Mouse (Mus musculus): ENCODE results near the gene Nfib.
A peak's percentile ranks its signal among the peaks of the same experiment; 100 is the strongest.

Gene Nfib

GRCm38 (mm10) chr4:82500578-82501098 lies 204.9 kb downstream of the Nfib start:
- DNase-seq (ENCODE audit: low read depth, low spot score) = no peak

DNA sequence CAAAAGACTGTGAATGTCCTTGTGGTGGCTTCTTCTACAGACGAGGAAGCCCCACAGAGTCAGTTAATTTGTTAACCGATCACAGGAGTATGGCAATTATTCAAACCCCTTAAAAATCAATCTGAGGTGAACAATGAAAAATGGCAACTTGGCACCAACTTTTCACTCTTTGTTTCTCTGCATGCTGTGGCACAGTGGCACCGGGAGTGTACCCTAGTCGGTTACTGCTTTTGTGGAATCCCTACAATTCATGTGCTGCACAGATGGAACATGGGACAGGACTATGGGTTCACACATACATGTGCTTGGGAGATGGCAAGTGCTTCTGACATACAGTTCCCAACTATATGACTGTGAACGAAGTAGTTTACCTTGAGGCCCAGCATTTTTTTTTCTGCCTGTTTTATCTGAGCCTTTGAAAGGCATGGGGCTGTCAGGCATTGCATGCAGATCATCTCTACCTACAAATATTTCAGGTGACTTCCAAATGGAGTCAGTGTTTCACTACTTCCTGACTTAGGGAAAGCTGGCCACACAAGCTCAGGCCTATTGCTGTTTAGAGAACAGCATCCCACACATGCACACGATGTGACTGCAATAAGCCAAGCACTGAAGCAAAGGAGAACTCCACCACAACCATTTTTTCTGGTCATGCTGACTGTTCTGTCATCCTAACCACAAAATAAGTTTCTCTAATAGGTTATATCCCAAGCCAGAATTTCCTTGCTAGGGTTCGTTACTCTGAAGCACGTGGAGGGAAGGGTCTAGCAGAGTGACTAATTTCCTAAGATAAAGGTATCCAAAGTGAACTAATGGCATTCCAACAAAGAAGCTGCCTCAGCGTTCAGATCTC lies 205.6 kb downstream of the Nfib start:
- no peak for DNase-seq (ENCODE audit: low read depth, low spot score)

DNA sequence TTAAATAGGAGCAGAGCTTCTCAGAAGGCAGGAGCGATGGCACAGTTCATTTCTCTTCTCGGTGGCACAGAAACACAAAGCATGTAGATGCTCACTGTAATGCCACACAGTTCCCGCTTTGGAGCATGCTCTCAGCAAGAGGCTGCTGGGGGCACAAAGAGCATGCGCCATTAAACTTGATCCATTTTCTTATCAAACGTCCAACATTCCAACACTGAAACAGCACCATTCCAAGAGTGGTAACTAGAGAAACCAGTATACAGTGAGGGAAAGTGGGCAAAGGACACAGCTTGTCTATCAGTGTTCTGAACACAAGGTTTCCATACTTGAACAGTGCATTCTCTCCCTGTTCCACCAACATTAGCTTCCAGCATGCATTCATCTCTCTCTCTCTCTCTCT lies 206.3 kb downstream of the Nfib start:
- DNase-seq (ENCODE audit: low read depth, low spot score) = no peak

DNA sequence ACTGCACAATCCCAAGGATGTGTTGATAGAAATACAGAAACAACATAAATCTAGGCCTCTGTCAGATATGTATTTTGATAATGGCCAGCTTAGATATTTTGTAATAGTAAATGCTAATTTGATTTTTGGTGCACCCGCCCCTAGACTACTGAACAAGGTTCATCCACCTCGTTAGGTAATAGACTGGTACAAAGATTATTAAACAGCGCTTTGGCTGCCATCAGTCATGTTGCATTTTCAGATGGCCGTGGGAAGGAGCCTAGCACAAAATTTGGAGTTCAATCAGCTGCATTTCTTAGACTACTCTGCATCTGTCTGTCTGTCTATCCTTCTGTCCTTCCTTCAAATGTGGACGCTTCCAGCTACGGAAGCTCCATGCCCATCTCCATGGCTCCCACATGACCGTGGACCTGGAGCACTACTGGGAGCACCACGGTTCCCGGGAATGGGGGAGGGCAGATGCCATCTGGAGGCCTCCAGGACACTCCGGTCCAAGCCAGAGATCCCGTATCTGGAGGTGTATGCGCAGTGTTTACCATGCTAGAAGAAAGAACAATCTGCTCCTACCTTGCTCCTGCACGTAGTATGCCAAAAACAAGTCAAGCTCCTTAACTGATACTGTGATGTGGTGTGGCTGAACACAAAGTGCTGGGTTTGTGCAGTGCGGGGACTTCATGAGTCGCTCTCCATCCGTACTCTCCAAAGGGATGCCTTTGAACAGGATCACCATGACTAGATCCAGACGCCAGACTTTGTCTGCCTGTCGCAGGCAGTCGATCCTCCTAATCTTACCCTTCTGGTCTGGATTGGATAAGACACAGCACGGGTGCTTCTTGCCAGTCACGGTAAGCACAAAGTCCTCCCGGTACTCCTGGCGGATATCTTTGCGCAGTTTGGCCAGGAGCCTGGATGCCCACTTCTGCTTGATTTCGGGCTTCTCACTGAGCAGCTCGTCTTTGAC lies 207.6 kb downstream of the Nfib start:
- no peak for DNase-seq (ENCODE audit: low read depth, low spot score)

- DNase-seq (ENCODE audit: low read depth, low spot score) = no peak
These were observed 208.4 kb downstream of the Nfib start for GRCm38 (mm10) chr4:82497141-82497566.

DNA sequence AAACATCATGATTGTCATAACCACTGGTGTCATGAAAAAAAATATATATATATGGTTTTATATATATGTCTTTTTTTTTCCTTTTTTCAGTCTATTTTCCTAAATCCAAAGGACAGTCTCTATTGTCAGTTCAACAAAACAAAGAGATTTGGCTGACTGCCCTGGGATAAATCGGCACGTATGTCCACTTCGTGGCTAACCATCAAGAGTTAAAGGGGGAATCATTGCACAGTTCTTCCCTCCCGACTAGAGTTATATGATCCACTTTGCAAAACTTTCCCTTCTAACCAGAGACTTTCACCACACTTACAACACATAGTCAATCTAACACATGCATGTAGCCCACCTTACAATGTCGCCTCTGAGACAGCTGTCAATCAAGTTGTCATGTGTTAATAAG lies 209.2 kb downstream of the Nfib start:
- no peak for DNase-seq (ENCODE audit: low read depth, low spot score)

- no peak for DNase-seq (ENCODE audit: low read depth, low spot score)
These were observed 209.9 kb downstream of the Nfib start for GRCm38 (mm10) chr4:82495605-82496004.

DNA sequence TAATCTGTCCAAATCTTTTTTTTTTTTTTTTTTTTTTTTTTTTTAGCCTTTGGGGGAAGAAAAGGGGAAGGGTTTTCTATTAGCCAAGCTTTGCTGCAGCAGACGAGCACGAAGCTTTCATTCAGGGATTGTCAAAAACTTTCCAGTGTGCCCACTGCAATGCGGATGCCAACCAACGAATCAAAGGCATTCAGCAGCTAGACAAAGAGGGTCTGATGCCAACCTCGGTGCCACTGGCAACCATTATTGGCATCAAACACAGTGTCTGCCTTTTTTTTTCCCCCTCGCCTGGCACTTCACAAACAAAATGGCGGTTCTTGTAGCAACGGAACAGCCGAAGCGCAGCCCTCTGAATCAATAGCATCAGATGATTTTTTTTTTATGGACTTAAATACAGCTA lies 210.7 kb downstream of the Nfib start:
- no peak for DNase-seq (ENCODE audit: low read depth, low spot score)

GRCm38 (mm10) chr4:82494424-82494823 lies 211.1 kb downstream of the Nfib start:
- no peak for DNase-seq (ENCODE audit: low read depth, low spot score)

- no peak for DNase-seq (ENCODE audit: low read depth, low spot score)
These were observed 211.7 kb downstream of the Nfib start for GRCm38 (mm10) chr4:82493865-82494264.

- DNase-seq (ENCODE audit: low read depth, low spot score) = no peak
These were observed 212.2 kb downstream of the Nfib start for GRCm38 (mm10) chr4:82493363-82493762.

- no peak for DNase-seq (ENCODE audit: low read depth, low spot score)
These were observed 212.8 kb downstream of the Nfib start for GRCm38 (mm10) chr4:82492737-82493136.

DNA sequence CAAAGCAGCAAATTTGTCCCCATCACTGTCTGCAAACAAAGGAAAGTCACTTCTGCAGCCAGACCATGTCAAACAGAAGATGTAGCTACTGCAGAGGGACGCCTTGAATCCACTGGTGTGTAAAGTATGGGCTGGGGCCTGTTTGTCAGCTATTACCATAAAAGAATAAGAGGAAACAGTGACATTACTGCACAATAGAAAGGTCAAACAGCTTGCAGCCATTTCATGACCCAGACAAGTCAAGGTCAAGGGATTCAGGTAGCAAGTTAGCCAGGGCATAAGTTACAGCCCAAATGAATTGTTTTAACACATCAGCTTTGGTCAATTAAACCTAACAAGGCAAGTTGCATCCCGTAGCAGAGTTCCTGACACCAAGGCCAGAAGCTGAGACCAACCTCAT lies 215.6 kb downstream of the Nfib start:
- no peak for DNase-seq (ENCODE audit: low read depth, low spot score)

GRCm38 (mm10) chr4:82485910-82486309 lies 219.6 kb downstream of the Nfib start:
- no peak for DNase-seq (ENCODE audit: low read depth, low spot score)

- DNase-seq (ENCODE audit: low read depth, low spot score) = peak; percentile 40
These were observed 221.7 kb downstream of the Nfib start for GRCm38 (mm10) chr4:82483871-82484270.

DNA sequence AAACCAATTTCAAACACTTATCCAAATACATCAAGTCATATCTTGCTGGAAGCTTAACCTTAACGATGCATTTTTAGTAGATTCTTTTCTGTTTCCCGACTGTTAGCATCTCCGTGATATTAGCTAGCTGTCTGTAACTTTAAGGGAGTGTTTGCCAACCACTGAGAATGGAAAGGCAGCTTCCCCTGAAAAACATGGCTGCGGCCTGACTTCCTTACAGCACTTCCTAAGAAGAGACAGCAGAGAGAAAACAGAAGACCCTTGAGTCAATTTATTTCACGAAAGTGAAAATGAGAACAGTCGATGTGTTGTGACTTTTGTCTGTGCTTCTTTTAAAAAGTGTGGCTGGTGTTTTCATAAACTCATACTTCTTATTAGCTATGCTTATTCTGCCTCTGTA lies 222.3 kb downstream of the Nfib start:
- DNase-seq (ENCODE audit: low read depth, low spot score) = peak; percentile 32

- DNase-seq (ENCODE audit: low read depth, low spot score) = no peak
These were observed 224.9 kb downstream of the Nfib start for GRCm38 (mm10) chr4:82480635-82481034.

DNA sequence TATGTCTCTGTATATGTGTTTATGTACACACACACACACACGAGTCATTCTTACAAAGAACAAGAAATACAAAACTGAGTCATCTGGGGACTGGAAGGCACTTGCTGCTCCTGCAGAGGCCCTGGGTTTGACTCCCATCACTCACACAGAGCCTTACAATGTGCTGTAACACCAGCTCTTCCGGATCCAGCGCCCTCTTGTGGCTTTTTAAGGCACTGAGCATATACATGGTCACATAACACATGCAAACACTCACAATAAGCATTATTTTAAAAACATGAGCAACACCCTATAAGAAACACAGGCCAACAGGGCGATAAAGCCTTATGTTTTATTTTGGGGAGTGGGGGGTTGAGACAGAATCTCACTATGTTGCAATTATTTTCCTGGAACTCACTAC lies 226.2 kb downstream of the Nfib start:
- peak; percentile 34 for DNase-seq (ENCODE audit: low read depth, low spot score)

DNA sequence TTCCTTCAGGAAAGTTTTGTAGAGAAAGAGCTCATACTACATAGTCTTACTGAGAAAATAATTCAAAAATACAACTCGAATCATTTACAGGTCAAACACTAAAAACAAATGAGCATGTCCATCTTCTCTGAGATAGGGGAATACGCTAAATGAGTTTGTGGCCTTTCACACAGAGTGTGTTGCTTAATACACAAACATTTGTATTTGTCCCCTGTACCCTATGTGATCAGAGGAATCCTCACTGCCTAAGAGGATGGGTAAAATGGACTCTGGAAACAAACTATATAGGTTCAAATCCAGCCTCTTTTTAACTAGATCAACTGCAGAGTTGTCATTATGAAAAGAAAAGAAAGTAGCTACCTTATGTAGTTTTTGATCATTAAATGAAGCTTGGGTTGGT lies 227.8 kb downstream of the Nfib start:
- no peak for DNase-seq (ENCODE audit: low read depth, low spot score)

DNA sequence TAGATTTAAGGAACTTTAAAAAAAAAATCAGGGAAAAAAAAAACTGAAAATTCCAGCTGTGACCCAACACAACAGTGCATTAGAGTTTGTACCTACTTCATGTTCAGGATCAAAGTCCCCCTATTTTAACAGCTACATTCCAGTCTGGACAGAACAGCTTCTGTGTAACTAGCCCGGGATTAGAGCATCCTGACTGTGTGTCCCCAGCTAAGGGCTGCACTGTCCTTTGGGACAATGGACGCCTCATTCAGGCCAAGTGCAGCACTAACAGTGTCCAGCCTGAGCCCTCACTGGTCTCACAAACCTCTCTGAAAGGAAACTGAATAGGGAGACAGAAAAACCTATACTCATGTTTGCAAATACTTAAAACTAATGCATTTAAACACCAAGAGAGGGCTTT lies 229.1 kb downstream of the Nfib start:
- no peak for DNase-seq (ENCODE audit: low read depth, low spot score)

DNA sequence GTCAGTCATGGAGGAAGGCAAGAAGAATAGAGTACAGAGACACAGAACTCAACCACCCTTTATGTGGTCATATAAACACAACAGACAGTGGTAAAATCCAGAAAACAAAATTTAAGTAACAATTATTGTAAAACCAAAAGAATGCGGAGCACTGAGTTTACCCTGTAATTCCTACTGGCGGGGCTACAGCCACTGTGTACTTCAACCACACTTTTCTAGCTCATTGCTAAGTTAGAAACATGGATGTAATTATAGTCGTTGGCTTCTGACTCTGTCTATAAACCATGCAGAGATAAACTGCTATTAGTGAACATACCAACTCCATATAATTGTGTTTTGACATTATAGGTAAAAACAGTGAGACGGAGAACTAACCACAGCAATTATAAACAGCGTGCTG lies 231.2 kb downstream of the Nfib start:
- DNase-seq (ENCODE audit: low read depth, low spot score) = no peak

GRCm38 (mm10) chr4:82470938-82471320 lies 234.6 kb downstream of the Nfib start:
- DNase-seq (ENCODE audit: low read depth, low spot score) = no peak
